Mouse (Mus musculus) heart, postnatal 25 days (tissue): ENCODE measurements around the gene Ubb. TPM values are rescaled to one million over a fixed set of nuclear protein-coding genes. Genes with fewer than 3 reads are reported as not detected.
"Not testable (repeated sequence)": the region's sequence is repeated elsewhere in the genome, so short reads cannot be mapped to it uniquely, and the experiment has no call there.

ENCODE experiments used
- DNase-seq: peaks from one replicate; pipeline ENCODE4 v3.0.0; 2022; ENCODE audit warnings: low spot score
- intact Hi-C: fragments of 180-260 bp; cut with DNase I; formaldehyde crosslinking; loops from one replicate; pipeline ENCODE4 v1.15.1; 2025
- total RNA-seq, 2 experiments: library from RNA; stranded (reverse); gene quantifications; 2 replicates each; pipeline ENCODE4 v1.2.3; 2021

Gene Ubb
- 100 to 1,000 TPM; 561 to 624 TPM for total RNA-seq

GRCm38 (mm10) chr11:62550727-62551225, at the start of gene Ubb:
Gene Ubb (plus strand): TSS chr11:62551171.
- intact Hi-C loops: loop anchor here (2.0 to 10.0 kb wide), 3 partner anchors 52 to 616 kb away; partner anchors contain the start of genes Akap10, Ncor1 and Pigl
- DNase-seq: peak; percentile 99

- no peak for DNase-seq
- intact Hi-C loops: no loop called here
Measured at GRCm38 (mm10) chr11:62507683-62508082, 43.3 kb upstream of the Ubb start.

GRCm38 (mm10) chr11:62508365-62508764, 42.6 kb upstream of the Ubb start:
- intact Hi-C loops, DNase-seq: not testable (repeated sequence)

GRCm38 (mm10) chr11:62508816-62509215, 42.2 kb upstream of the Ubb start:
- DNase-seq, intact Hi-C loops: not testable (repeated sequence)

GRCm38 (mm10) chr11:62509571-62509970, 41.4 kb upstream of the Ubb start:
- intact Hi-C loops: no loop called here
- DNase-seq: no peak

- DNase-seq: no peak
- intact Hi-C loops: no loop called here
Measured at GRCm38 (mm10) chr11:62510956-62511355, 40.0 kb upstream of the Ubb start.

- intact Hi-C loops: no loop called here
- no peak for DNase-seq
Measured at GRCm38 (mm10) chr11:62511444-62512202, 39.3 kb upstream of the Ubb start.

- intact Hi-C loops: no loop called here
- DNase-seq: no peak
Measured at GRCm38 (mm10) chr11:62512529-62513080, 38.4 kb upstream of the Ubb start.

- DNase-seq: no peak
- intact Hi-C loops: no loop called here
Measured at GRCm38 (mm10) chr11:62513311-62513710, 37.7 kb upstream of the Ubb start.

- no peak for DNase-seq
- intact Hi-C loops: no loop called here
Measured at GRCm38 (mm10) chr11:62518991-62519390, 32.0 kb upstream of the Ubb start.

- no peak for DNase-seq
- intact Hi-C loops: no loop called here
Measured at GRCm38 (mm10) chr11:62522283-62522682, 28.7 kb upstream of the Ubb start.

GRCm38 (mm10) chr11:62537089-62537488, 13.9 kb upstream of the Ubb start:
- intact Hi-C loops: loop anchor here (5.0 kb wide), 2 partner anchors 40 to 80 kb away; partner anchors contain the start of genes Ncor1 and Pigl
- DNase-seq: no peak

- DNase-seq: no peak
Measured at GRCm38 (mm10) chr11:62537590-62537989, 13.4 kb upstream of the Ubb start.

GRCm38 (mm10) chr11:62538321-62539088, 12.5 kb upstream of the Ubb start:
- intact Hi-C loops: loop anchor here (5.0 kb wide), 2 partner anchors 39 to 81 kb away; partner anchors contain the start of genes Ncor1 and Pigl
- peak; percentile 20 for DNase-seq

More at GRCm38 (mm10) chr11:62537590-62537989, 13.4 kb upstream of the Ubb start:
- intact Hi-C loops: loop anchor here (5.0 kb wide), 2 partner anchors 40 to 80 kb away; partner anchors contain the start of genes Ncor1 and Pigl

- peak; percentile 40 for DNase-seq
- intact Hi-C loops: loop anchor here (5.0 kb wide), 2 partner anchors 38 to 82 kb away; partner anchors contain the start of genes Ncor1 and Pigl
Measured at GRCm38 (mm10) chr11:62539089-62539890, 11.7 kb upstream of the Ubb start, which contains the start of gene Cenpv. Gene Cenpv (minus strand): TSS chr11:62539261.

GRCm38 (mm10) chr11:62540167-62540566, 10.8 kb upstream of the Ubb start:
- intact Hi-C loops: no loop called here
- no peak for DNase-seq

- intact Hi-C loops: no loop called here
- DNase-seq: no peak
Measured at GRCm38 (mm10) chr11:62540969-62541368, 10.0 kb upstream of the Ubb start.

- no peak for DNase-seq
- intact Hi-C loops: no loop called here
Measured at GRCm38 (mm10) chr11:62541581-62541980, 9.4 kb upstream of the Ubb start.

GRCm38 (mm10) chr11:62543991-62544390, 7.0 kb upstream of the Ubb start:
- DNase-seq: no peak
- intact Hi-C loops: no loop called here
